Mouse (Mus musculus) CH12.LX (cell line): ENCODE measurements around the gene Cfap298.

Experiments
- CHD2 ChIP-seq: IDR thresholded peaks from 2 replicates; pipeline ENCODE4 v1.6.1; 2011; ENCODE audit warnings: low read length, improper control_type of control experiment
- CTCF ChIP-seq, 2 experiments: IDR thresholded peaks in 1 of 2; conservative IDR thresholded peaks in 1 of 2; 2 replicates each; pipeline ENCODE4 v1.5.1; 2011 to 2012; ENCODE audit warnings: low read depth in 2 of 2, low read length in 2 of 2, improper control_type of control experiment in 1 of 2, inconsistent platforms in 1 of 2, mild to moderate bottlenecking in 1 of 2, moderate library complexity in 1 of 2
- E2F4 ChIP-seq: IDR thresholded peaks from 2 replicates; pipeline ENCODE4 v1.6.1; 2011; ENCODE audit warnings: low read depth, low read length, improper control_type of control experiment; ENCODE audit not compliant: insufficient replicate concordance
- ETS1 ChIP-seq: conservative IDR thresholded peaks from 2 replicates; pipeline ENCODE4 v1.6.1; 2012; ENCODE audit warnings: low read depth, mild to moderate bottlenecking, inconsistent platforms, low read length, improper control_type of control experiment, moderate library complexity
- MAFK ChIP-seq: IDR thresholded peaks from 2 replicates; pipeline ENCODE4 v1.6.1; 2011; ENCODE audit warnings: low read length, improper control_type of control experiment; ENCODE audit not compliant: insufficient replicate concordance
- TBP ChIP-seq: conservative IDR thresholded peaks from 2 replicates; pipeline ENCODE4 v1.6.1; 2011; ENCODE audit warnings: low read depth, low read length, improper control_type of control experiment
- UBTF ChIP-seq: IDR thresholded peaks from 2 replicates; pipeline ENCODE4 v1.6.1; 2012; ENCODE audit warnings: low read depth, mild to moderate bottlenecking, inconsistent platforms, low read length, improper control_type of control experiment, moderate library complexity
- USF1 ChIP-seq: IDR thresholded peaks from 2 replicates; pipeline ENCODE4 v1.6.1; 2014; ENCODE audit warnings: low read depth, mild to moderate bottlenecking, inconsistent platforms, low read length, improper control_type of control experiment
- USF2 ChIP-seq: conservative IDR thresholded peaks from 2 replicates; pipeline ENCODE4 v1.6.1; 2011; ENCODE audit warnings: low read depth, low read length, improper control_type of control experiment
- ZMIZ1 ChIP-seq: IDR thresholded peaks from 2 replicates; pipeline ENCODE4 v1.6.1; 2012; ENCODE audit warnings: low read depth, mild to moderate bottlenecking, inconsistent platforms, low read length, improper control_type of control experiment

DNA sequence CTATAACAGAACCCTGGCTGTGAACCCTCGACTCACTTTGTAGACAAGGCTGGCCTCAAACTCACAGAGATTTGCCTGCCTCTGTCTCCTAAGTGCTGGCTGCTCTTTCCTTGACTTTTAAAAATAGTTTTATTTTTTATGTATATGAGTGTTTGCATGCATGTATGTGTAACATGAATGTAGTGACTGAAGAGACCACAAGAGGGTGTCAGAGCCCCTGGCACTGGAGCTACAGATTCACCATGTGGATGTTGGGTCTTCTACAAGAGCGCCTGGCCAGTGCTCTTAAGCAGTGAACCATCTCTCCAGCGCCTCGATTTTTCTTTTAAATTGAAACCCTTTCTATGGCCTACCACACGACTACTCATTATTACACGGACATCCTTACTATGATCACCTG lies 18.9 kb upstream of the Cfap298 start:
- TF ChIP-seq CTCF (conservative IDR thresholded peaks at IDR 0.05 in 1 of 2, IDR thresholded peaks at IDR 0.05 in 1 of 2; ENCODE audit: low read depth in 2 of 2, low read length in 2 of 2) (peak; percentile 26 to 61; a peak in 2 of 4 replicates), TBP (no peak), CHD2 (no peak), USF1 (no peak), UBTF (no peak), MAFK (no peak), USF2 (no peak), ETS1 (no peak), E2F4 (no peak), ZMIZ1 (no peak)
